ENCODE assay signal across 11 mouse cellular contexts in genomic region chr9:122006609-122007008, GRCm38 (mm10). TPM values are rescaled to one million over a fixed set of nuclear protein-coding genes. Genes with fewer than 3 reads are reported as not detected.
A peak's percentile ranks its signal among the peaks of the same experiment; 100 is the strongest.
DNase-seq lines count a peak whose midpoint lies in the region; ATAC-seq and TF ChIP-seq lines count a peak whose summit lies in the region.
"Had no signal": no experiment of that assay in that cellular context is flagged by ENCODE, and none has a peak within 500 bp of the region (broad histone marks: within the 10 kb centered on the region; RNA-seq: fewer than 3 reads in every experiment).

No protein-coding gene starts in this region.

- no peak overlapping the region for H3K4me3 ChIP-seq in G1E (ENCODE audit: low read depth, low read length)
- no peak overlapping the region for H3K4me3 ChIP-seq in embryonic facial prominence, embryonic 10.5 days
- no peak overlapping the region for H3K4me3 ChIP-seq in hindbrain, postnatal 0 days (ENCODE audit: low read length)
- H3K4me3 ChIP-seq: neural tube, embryonic 12.5 days had no signal

- 14% methylated on average over 7 of the region's 7 CpGs for WGBS in embryonic facial prominence, embryonic 10.5 days
- WGBS in hindbrain, postnatal 0 days, result 17% methylated on average over 7 of the region's 7 CpGs

- H3K4me1 ChIP-seq in G1E (ENCODE audit: insufficient read depth, low read depth, low read length), result no peaks in the 10 kb centered on the region
- no peaks in the 10 kb centered on the region for H3K4me1 ChIP-seq in embryonic facial prominence, embryonic 10.5 days
- peaks cover 12% of the 10 kb centered on the region for H3K4me1 ChIP-seq in hindbrain, postnatal 0 days (ENCODE audit: insufficient read depth, low read length)

- no peaks in the 10 kb centered on the region for H3K27me3 ChIP-seq in G1E (ENCODE audit: insufficient read depth, low read length)
- no peaks in the 10 kb centered on the region for H3K27me3 ChIP-seq in embryonic facial prominence, embryonic 10.5 days (replicated peaks; ENCODE audit: low read depth, poor library complexity, severe bottlenecking)
- no peaks in the 10 kb centered on the region for H3K27me3 ChIP-seq in hindbrain, postnatal 0 days (ENCODE audit: insufficient read depth, low read length)
- H3K27me3 ChIP-seq: neural tube, embryonic 12.5 days had no signal

- no peaks in the 10 kb centered on the region for H3K9me3 ChIP-seq in G1E (replicated peaks)
- H3K9me3 ChIP-seq in embryonic facial prominence, embryonic 10.5 days, result no peaks in the 10 kb centered on the region
- no peaks in the 10 kb centered on the region for H3K9me3 ChIP-seq in hindbrain, postnatal 0 days (ENCODE audit: low read length)
- H3K9me3 ChIP-seq: neural tube, embryonic 12.5 days had no signal

- no peak overlapping the region for H3K4me2 ChIP-seq in hindbrain, postnatal 0 days (ENCODE audit: low read depth, low read length)
- H3K4me2 ChIP-seq: neural tube, embryonic 12.5 days had no signal

- DNase-seq in kidney, adult 18-20 months, result peak; percentile 43
- DNase-seq in kidney, adult 11 months, result no peak
- peak; percentile 24 for DNase-seq in G1E (ENCODE audit: low spot score)
- peak; percentile 78 for DNase-seq in embryonic facial prominence, embryonic 10.5 days (ENCODE audit: low spot score)
- peak; percentile 78 for DNase-seq in mesoderm, embryonic 11.5 days (ENCODE audit: low read depth, low spot score)
- DNase-seq in cerebellum, adult 9-11 months, result no peak
- DNase-seq in c-Kit-positive CD71-positive TER-119-positive erythroid progenitor cells, embryonic 14.5 days (ENCODE audit: low spot score), result no peak
- no peak for DNase-seq in hindbrain, postnatal 0 days (ENCODE audit: low spot score)
- DNase-seq: gastrocnemius, postnatal 14 days; left cerebral cortex, postnatal 4 days had no signal

- no peak overlapping the region for H3K27ac ChIP-seq in embryonic facial prominence, embryonic 10.5 days (replicated peaks)
- H3K27ac ChIP-seq in hindbrain, postnatal 0 days, result no peak overlapping the region
- H3K27ac ChIP-seq: neural tube, embryonic 12.5 days had no signal

- no peak for TF ChIP-seq CTCF in G1E (IDR thresholded peaks at IDR 0.05; ENCODE audit: low read depth, low read length)
- TF ChIP-seq CTCF in hindbrain, postnatal 0 days (IDR thresholded peaks at IDR 0.05; ENCODE audit: low read depth), result no peak

- no peak overlapping the region for H3K9ac ChIP-seq in hindbrain, postnatal 0 days (replicated peaks; ENCODE audit: low read length)
- H3K9ac ChIP-seq: neural tube, embryonic 12.5 days had no signal

- no peaks in the 10 kb centered on the region for H3K36me3 ChIP-seq in G1E (replicated peaks)
- H3K36me3 ChIP-seq in embryonic facial prominence, embryonic 10.5 days (replicated peaks), result no peaks in the 10 kb centered on the region
- no peaks in the 10 kb centered on the region for H3K36me3 ChIP-seq in hindbrain, postnatal 0 days (ENCODE audit: insufficient read depth, low read length)
- H3K36me3 ChIP-seq: neural tube, embryonic 12.5 days had no signal

- ATAC-seq in G1E (ENCODE audit: extremely low read depth, insufficient number of reproducible peaks, low FRiP score, poor library complexity, severe bottlenecking), result no peak
- no peak for ATAC-seq in hindbrain, postnatal 0 days

RNA-seq across cellular contexts. Expression of gene Pomgnt2, which starts 9.7 kb away (rescaled TPM):
- not detected in 2 replicates for total RNA-seq in G1E (2014; fragmentation: Nextera tagmentation)
- 0.22 TPM in 1 of 2 replicates, not detected in the other for total RNA-seq in G1E (2017)
- not detected in 2 replicates for polyA plus RNA-seq in G1E (2012)
- polyA plus RNA-seq in embryonic facial prominence, embryonic 10.5 days (2016; fragmentation: Nextera tagmentation; extraction: Ambion mirVana), result 13.5 and 13.9 TPM in 2 replicates
- total RNA-seq in hindbrain, postnatal 0 days (2014; rRNA removed), result 106 and 264 TPM in 2 replicates
- 33.0 and 33.2 TPM in 2 replicates for polyA plus RNA-seq in hindbrain, postnatal 0 days (2015; fragmentation: Nextera tagmentation; extraction: Ambion mirVana)

RNA-seq across cellular contexts. Expression of gene Fam198a, which starts 55.8 kb away (rescaled TPM):
- not detected in 2 replicates for total RNA-seq in G1E (2014; fragmentation: Nextera tagmentation)
- total RNA-seq in G1E (2017), result 0.17 TPM in 1 of 2 replicates, not detected in the other
- polyA plus RNA-seq in G1E (2012), result not detected in 2 replicates
- polyA plus RNA-seq in embryonic facial prominence, embryonic 10.5 days (2016; fragmentation: Nextera tagmentation; extraction: Ambion mirVana), result 0.37 and 0.53 TPM in 2 replicates
- total RNA-seq in hindbrain, postnatal 0 days (2014; rRNA removed), result 5.8 and 7.5 TPM in 2 replicates
- 2.1 TPM in 2 replicates for polyA plus RNA-seq in hindbrain, postnatal 0 days (2015; fragmentation: Nextera tagmentation; extraction: Ambion mirVana)

Comparison
In these comparisons a context has a peak if more than half of its experiments do, and no peak if none do; other contexts are left out.
1. DNase-seq: peak in kidney, adult 18-20 months (single experiment), G1E (single experiment), embryonic facial prominence, embryonic 10.5 days (single experiment) and mesoderm, embryonic 11.5 days (single experiment); none in kidney, adult 11 months (single experiment), cerebellum, adult 9-11 months (single experiment), c-Kit-positive CD71-positive TER-119-positive erythroid progenitor cells, embryonic 14.5 days (single experiment) and hindbrain, postnatal 0 days (single experiment).
2. RNA of gene Pomgnt2, which starts 9.7 kb away (polyA plus RNA-seq): 33.0 to 33.2 TPM in hindbrain, postnatal 0 days and 13.5 to 13.9 TPM in embryonic facial prominence, embryonic 10.5 days; not detected in G1E; every median in the first group is over 10 times any median in the second.